Mouse (Mus musculus) lung, adult 2 months (tissue): Measurements from ENCODE around the gene Wiz. TPM values are rescaled to one million over a fixed set of nuclear protein-coding genes. Genes with fewer than 3 reads are reported as not detected.

ENCODE experiments used
- DNase-seq: peaks from one replicate; pipeline ENCODE4 v3.0.0; 2022
- H3K4me1 ChIP-seq: fragments of 200-500 bp; 2 replicates; pipeline ENCODE4 v1.6.1; 2011; ENCODE audit warnings: low read length; ENCODE audit not compliant: control insufficient read depth, insufficient read depth
- H3K4me3 ChIP-seq: fragments of 200-500 bp; replicated peaks from 2 replicates; pipeline ENCODE3; 2011; ENCODE audit warnings: low read depth, mild to moderate bottlenecking, control low read depth, low read length; ENCODE audit errors: extremely low read depth
- CTCF ChIP-seq: fragments of 200-500 bp; IDR thresholded peaks from 2 replicates; pipeline ENCODE4 v1.5.1; 2011; ENCODE audit warnings: mild to moderate bottlenecking, low read length, control low read depth; ENCODE audit not compliant: insufficient read depth
- POLR2A ChIP-seq: fragments of 200-500 bp; IDR thresholded peaks from 2 replicates; pipeline ENCODE4 v1.6.1; 2011; ENCODE audit warnings: low read depth, mild to moderate bottlenecking, control low read depth, low read length, borderline replicate concordance; ENCODE audit errors: extremely low read depth
- WGBS: fragments of 180-500 bp; shearing (Covaris S2); methylation state at CpG from one replicate; pipeline ENCODE4 v1.1.7; 2018; 5-methylcytosine and 5-hydroxymethylcytosine counted together
- polyA plus RNA-seq: library from polyadenylated mRNA; depleted of rRNA; stranded (reverse); fragments of >200 nt; gene quantifications from 2 replicates; pipeline ENCODE4 v1.2.3, GENCODE M21; 2012; rRNA removed

Gene Wiz
- 40.0 and 42.0 TPM in 2 replicates for polyA plus RNA-seq

DNA sequence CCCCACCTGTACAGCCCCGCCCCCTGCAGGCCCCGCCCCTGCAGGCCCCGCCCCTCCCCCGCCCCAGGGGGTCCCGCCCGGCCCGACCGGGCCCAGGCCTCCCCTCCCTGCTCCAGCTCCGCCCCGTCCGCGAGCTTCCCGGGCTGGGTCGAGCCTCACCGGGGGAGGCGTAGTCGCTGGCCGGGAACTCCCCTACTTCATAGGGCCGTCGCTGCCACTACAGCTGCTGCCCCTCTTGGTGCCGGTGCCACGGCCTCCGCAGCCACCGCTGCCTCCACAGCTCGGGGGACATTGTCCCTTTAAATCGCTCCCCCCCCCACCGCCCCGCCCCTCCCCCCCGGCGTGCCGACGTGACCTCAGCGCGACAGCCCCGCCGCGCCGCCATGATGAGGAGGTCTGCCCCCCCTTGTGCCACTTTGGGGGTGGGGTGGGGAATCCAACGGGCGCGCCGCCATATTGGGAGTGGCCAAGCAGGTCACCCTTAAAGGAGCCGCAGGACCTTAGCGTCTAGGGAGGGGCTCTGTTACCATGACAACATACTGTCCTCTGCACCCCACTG, at the start of gene Wiz:
Gene Wiz, minus strand, starts transcription at position 339 of the 559 bp plus-strand sequence.
- Histone ChIP-seq H3K4me3 (peak within 1 kb of the TSS; percentile 88), H3K4me1 (no peaks in the 10 kb centered on the region; the same call in none of the 2 replicates)
- under 1% methylated on average over 36 of the region's 44 CpGs for WGBS
- no peak for TF ChIP-seq CTCF
- TF ChIP-seq POLR2A = peak; percentile 57; the same call in 1 of the 2 replicates
- DNase-seq = peak; percentile 95

GRCm38 (mm10) chr17:32437106-32437505, 47.9 kb upstream of the Wiz start:
- no peak for TF ChIP-seq POLR2A
- WGBS = 85% methylated on average over 4 of the region's 4 CpGs
- no peak for DNase-seq
- no peak overlapping the region for H3K4me3 ChIP-seq
- no peaks in the 10 kb centered on the region for H3K4me1 ChIP-seq

GRCm38 (mm10) chr17:32435151-32435550, 45.9 kb upstream of the Wiz start:
- H3K4me3 ChIP-seq = no peak overlapping the region
- WGBS = 56% methylated on average over 5 of the region's 5 CpGs
- H3K4me1 ChIP-seq = no peaks in the 10 kb centered on the region
- TF ChIP-seq POLR2A (no peak), CTCF (no peak)
- no peak for DNase-seq

GRCm38 (mm10) chr17:32434324-32434723, 45.1 kb upstream of the Wiz start:
- WGBS = 40% methylated on average over 4 of the region's 4 CpGs
- peak; percentile 17 for DNase-seq
- Histone ChIP-seq H3K4me1 (no peaks in the 10 kb centered on the region), H3K4me3 (no peak overlapping the region)
- no peak for TF ChIP-seq POLR2A
- TF ChIP-seq CTCF = no peak

GRCm38 (mm10) chr17:32431972-32432371, 42.7 kb upstream of the Wiz start:
- TF ChIP-seq CTCF (no peak), POLR2A (no peak)
- H3K4me1 ChIP-seq = no peaks in the 10 kb centered on the region
- H3K4me3 ChIP-seq = no peak overlapping the region
- no peak for DNase-seq
- WGBS = 59% methylated on average over 3 of the region's 3 CpGs

DNA sequence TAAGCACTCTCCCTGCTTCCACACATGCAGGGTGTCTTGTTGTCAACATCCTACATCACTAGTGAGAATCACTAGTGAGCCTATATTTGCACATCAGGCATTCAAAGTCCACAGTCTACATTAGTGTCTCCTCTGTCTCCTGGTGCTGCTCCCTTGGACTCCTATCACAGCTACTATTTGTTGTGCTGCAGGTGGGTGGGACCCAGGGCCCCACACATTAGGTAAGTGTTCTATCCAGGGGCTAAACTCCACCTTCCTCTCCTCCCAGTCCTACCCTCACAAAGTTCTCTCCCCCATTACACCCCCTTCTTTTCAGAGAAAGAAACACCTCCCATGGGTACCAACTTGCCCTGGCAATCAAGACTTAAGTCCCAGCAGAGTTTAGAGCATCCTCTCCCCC, 37.4 kb upstream of the Wiz start:
- Histone ChIP-seq H3K4me1 (no peaks in the 10 kb centered on the region), H3K4me3 (no peak overlapping the region)
- no peak for DNase-seq
- no peak for TF ChIP-seq CTCF

DNA sequence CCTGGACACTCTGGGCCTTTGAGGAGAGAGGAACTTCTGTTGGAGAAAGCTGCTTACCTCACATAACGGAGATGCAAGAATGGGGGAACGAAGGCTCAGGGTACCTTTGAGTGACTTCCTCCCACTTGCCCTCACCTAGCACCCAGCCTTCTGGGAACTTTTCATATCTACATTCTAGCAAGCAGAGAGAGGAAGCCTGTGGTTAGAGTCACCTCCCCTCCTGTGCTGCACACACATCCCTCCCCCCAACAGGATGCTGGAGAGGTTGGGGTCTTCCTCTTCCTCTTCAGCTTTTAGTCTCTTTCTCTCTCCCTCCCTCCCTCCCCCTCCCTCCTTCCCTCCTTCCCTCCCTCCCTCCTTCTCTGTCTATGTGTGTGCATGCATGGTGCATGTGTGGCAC, 34.8 kb upstream of the Wiz start, which contains the start of gene Pglyrp2:
Gene Pglyrp2, minus strand, starts transcription at position 134 of the 400 bp plus-strand sequence.
- no peaks in the 10 kb centered on the region for H3K4me1 ChIP-seq
- 77% methylated on average over 2 of the region's 2 CpGs for WGBS
- no peak within 1 kb of the TSS for H3K4me3 ChIP-seq
- DNase-seq = no peak
- TF ChIP-seq CTCF (no peak), POLR2A (no peak)

- TF ChIP-seq POLR2A (no peak), CTCF (no peak)
- no peak for DNase-seq
- WGBS = 81% methylated on average over 8 of the region's 8 CpGs
- Histone ChIP-seq H3K4me1 (no peaks in the 10 kb centered on the region), H3K4me3 (no peak overlapping the region)
Measured at GRCm38 (mm10) chr17:32420781-32421180, 31.5 kb upstream of the Wiz start.

DNA sequence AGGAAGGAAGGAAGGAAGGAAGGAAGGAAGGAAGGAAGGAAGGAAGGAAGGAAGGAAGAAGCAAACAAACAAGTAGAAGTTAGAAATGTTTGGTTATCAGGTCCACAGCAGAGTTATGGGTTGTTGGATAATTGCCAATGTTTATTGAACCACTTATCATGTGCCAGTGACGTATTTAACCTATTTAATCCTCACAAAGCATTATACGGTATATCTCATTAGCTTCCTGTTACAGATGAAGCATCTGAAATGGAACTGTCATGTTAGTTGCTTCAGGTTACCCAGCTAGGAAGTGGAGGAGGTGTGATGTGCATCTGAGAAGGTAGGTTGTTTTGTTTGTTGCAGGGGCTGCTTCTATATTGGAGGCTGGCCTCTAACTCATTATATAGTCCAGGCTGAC, 30.8 kb upstream of the Wiz start:
- no peak overlapping the region for H3K4me3 ChIP-seq
- DNase-seq = no peak
- TF ChIP-seq POLR2A = no peak
- no peak for TF ChIP-seq CTCF
- 19% methylated on average over 2 of the region's 2 CpGs for WGBS
- H3K4me1 ChIP-seq = no peaks in the 10 kb centered on the region

GRCm38 (mm10) chr17:32416771-32417170, 27.5 kb upstream of the Wiz start:
- 93% methylated on average over 14 of the region's 14 CpGs for WGBS
- TF ChIP-seq CTCF (no peak), POLR2A (no peak)
- no peak overlapping the region for H3K4me3 ChIP-seq
- DNase-seq = no peak
- no peaks in the 10 kb centered on the region for H3K4me1 ChIP-seq

- Histone ChIP-seq H3K4me3 (no peak overlapping the region), H3K4me1 (no peaks in the 10 kb centered on the region)
- DNase-seq = no peak
- 36% methylated on average over 24 of the region's 24 CpGs for WGBS
- no peak for TF ChIP-seq POLR2A
- TF ChIP-seq CTCF = no peak
Measured at GRCm38 (mm10) chr17:32415417-32416020, 26.3 kb upstream of the Wiz start.
